Mouse (Mus musculus) midbrain, embryonic 14.5 days (tissue): ENCODE measurements around the gene Tmem106c. TPM values are rescaled to one million over a fixed set of nuclear protein-coding genes. Genes with fewer than 3 reads are reported as not detected.

Experiments
- ATAC-seq: fragments of 200-750 bp; cut with Nextera tagmentation; 2 replicates; pipeline ENCODE4 v1.8.0; 2017; ENCODE audit warnings: moderate number of reproducible peaks, moderate library complexity; ENCODE audit not compliant: low FRiP score, low TSS enrichment
- DNase-seq: peaks from one replicate; pipeline ENCODE4 v3.0.0-alpha.2; 2015
- H3K27ac ChIP-seq: fragments of 300-500 bp; sonication (generic); replicated peaks from 2 replicates; pipeline ENCODE4 v1.5.1; 2014; ENCODE audit warnings: mild to moderate bottlenecking, low read depth, low read length, moderate library complexity
- H3K27me3 ChIP-seq: fragments of 300-500 bp; sonication (generic); 2 replicates; pipeline ENCODE4 v1.6.1; 2014; ENCODE audit warnings: low read length, control low read depth, mixed read lengths; ENCODE audit not compliant: control insufficient read depth, insufficient read depth
- H3K36me3 ChIP-seq: fragments of 300-500 bp; sonication (generic); 2 replicates; pipeline ENCODE4 v1.6.1; 2014; ENCODE audit warnings: low read length, control low read depth; ENCODE audit not compliant: control insufficient read depth, insufficient read depth
- H3K4me1 ChIP-seq: fragments of 300-500 bp; sonication (generic); 2 replicates; pipeline ENCODE4 v1.6.1; 2014; ENCODE audit warnings: mild to moderate bottlenecking, antibody characterized with exemption, low read length, control low read depth; ENCODE audit not compliant: control insufficient read depth, insufficient read depth
- H3K4me2 ChIP-seq: fragments of 300-500 bp; sonication (generic); 2 replicates; pipeline ENCODE4 v1.6.1; 2014; ENCODE audit warnings: mild to moderate bottlenecking, low read length, moderate library complexity
- H3K4me3 ChIP-seq: fragments of 300-500 bp; sonication (generic); replicated peaks from 2 replicates; pipeline ENCODE4 v1.5.1; 2014; ENCODE audit warnings: low read depth, low read length
- H3K9ac ChIP-seq: fragments of 300-500 bp; sonication (generic); replicated peaks from 2 replicates; pipeline ENCODE4 v1.6.1; 2014; ENCODE audit warnings: mild to moderate bottlenecking, low read length, moderate library complexity
- H3K9me3 ChIP-seq: fragments of 300-500 bp; sonication (generic); 2 replicates; pipeline ENCODE4 v1.6.1; 2016; ENCODE audit warnings: low read length, control low read depth, mixed read lengths; ENCODE audit not compliant: control insufficient read depth
- WGBS: fragments of 180-500 bp; shearing (Covaris S2); extraction: QIAGEN DNeasy Blood & Tissue Kit; methylation state at CpG from one replicate; pipeline ENCODE4 v1.1.7; 2014; 5-methylcytosine and 5-hydroxymethylcytosine counted together
- polyA plus RNA-seq: library from polyadenylated mRNA; unstranded; fragments of >200 nt; fragmentation: Nextera tagmentation; extraction: Ambion mirVana; gene quantifications from 2 replicates; pipeline ENCODE4 v1.2.1, GENCODE M21; 2014

The Tmem106c gene
- polyA plus RNA-seq, 1 experiment from 2014 or later = 63.6 TPM

GRCm38 (mm10) chr15:98017925-98018324 lies 53.9 kb downstream of the Tmem106c start:
- Histone ChIP-seq H3K9me3 (no peaks in the 10 kb centered on the region), H3K4me3 (no peak overlapping the region), H3K4me1 (no peaks in the 10 kb centered on the region), H3K36me3 (no peaks in the 10 kb centered on the region), H3K9ac (no peak overlapping the region), H3K27me3 (no peaks in the 10 kb centered on the region), H3K4me2 (no peak overlapping the region), H3K27ac (no peak overlapping the region)
- DNase-seq (no peak), ATAC-seq (no peak)
- 90% methylated on average over 4 of the region's 4 CpGs for WGBS

- Histone ChIP-seq H3K4me1 (no peaks in the 10 kb centered on the region), H3K27me3 (no peaks in the 10 kb centered on the region), H3K9me3 (no peaks in the 10 kb centered on the region), H3K9ac (no peak overlapping the region), H3K36me3 (no peaks in the 10 kb centered on the region), H3K27ac (no peak overlapping the region), H3K4me3 (no peak overlapping the region), H3K4me2 (no peak overlapping the region)
- no peak for ATAC-seq
- WGBS = 68% methylated on average over 3 of the region's 3 CpGs
- no peak for DNase-seq
Observed at GRCm38 (mm10) chr15:98019047-98019446, 55.0 kb downstream of the Tmem106c start.

Other genes with a start within 250 kb of the Tmem106c start
- gene Endou, start 232.9 kb upstream of the Tmem106c start, polyA plus RNA-seq = 0.14 TPM in 1 of 2 replicates, not detected in the other
- gene Rapgef3, start 196.2 kb upstream of the Tmem106c start, polyA plus RNA-seq = 7.2 and 8.8 TPM in 2 replicates
- gene Slc48a1, start 185.7 kb upstream of the Tmem106c start, polyA plus RNA-seq = 72.9 and 100 TPM in 2 replicates
- 29.8 and 30.5 TPM in 2 replicates for gene Hdac7, start 119.7 kb upstream of the Tmem106c start, polyA plus RNA-seq
- not detected in 2 replicates for gene Vdr, start 53.6 kb upstream of the Tmem106c start, polyA plus RNA-seq
- 39.3 and 45.2 TPM in 2 replicates for gene Col2a1, start 40.5 kb downstream of the Tmem106c start, polyA plus RNA-seq
- gene Pfkm, start 128.4 kb downstream of the Tmem106c start, polyA plus RNA-seq = 72.4 and 80.5 TPM in 2 replicates
- gene Senp1, start 129.5 kb downstream of the Tmem106c start, polyA plus RNA-seq = 26.1 and 27.2 TPM in 2 replicates
- gene Asb8, start 201.4 kb downstream of the Tmem106c start, polyA plus RNA-seq = 65.9 and 71.8 TPM in 2 replicates
- 98.5 and 102 TPM in 2 replicates for gene Ccdc184, start 203.0 kb downstream of the Tmem106c start, polyA plus RNA-seq
- not detected in 2 replicates for gene Olfr288, start 231.3 kb downstream of the Tmem106c start, polyA plus RNA-seq